Mouse (Mus musculus): ENCODE measurements at regions not wholly inside any gene's neighbourhood (a gene's known extent, or its start where the extent isn't known, plus 50 kb on each side); places are given as distances from the start of the nearest gene placed in this dataset.

DNA sequence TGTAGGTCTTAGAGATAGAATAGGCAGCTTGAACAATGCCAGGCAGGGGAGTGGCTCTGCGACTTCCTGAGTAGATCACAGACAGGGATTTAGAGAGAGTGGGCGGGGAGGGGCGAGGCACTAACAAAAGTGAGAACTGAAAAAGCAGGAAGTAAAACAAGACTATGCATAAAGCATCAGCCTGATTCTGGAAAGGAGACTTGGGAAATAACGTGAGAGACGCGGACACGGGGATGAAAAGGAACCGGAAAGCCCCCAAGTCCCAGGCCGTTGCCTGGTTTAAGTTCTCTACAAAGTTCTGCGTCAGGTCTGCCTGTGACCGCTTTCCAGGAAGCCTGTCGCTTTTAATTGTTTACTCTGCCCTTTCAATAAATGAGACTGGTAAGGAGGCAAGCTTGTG is 86.3 kb downstream of the D16Ertd472e start:
- intact Hi-C loops (cut with DNase I), result no loop called here
- peak; percentile 27 to 40 for DNase-seq

DNA sequence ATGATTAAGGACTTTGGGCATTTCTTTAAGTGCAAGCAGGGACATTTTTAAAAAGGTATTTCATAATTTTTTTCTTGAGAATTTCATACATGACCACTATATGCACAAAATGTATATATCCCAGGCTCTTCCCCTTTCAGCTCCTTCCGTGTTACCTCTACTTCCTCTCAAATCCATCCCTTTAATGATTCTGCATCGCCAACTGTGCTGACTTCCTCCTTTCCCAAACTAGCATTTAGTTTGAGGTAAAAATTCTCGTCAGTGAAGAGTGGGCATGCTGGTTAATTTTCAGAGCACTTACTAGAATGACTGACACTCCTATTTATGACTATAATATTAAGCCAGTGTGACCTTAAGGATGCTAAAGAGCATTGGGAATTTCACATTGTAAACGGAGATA is 86.9 kb downstream of the D16Ertd472e start:
- intact Hi-C loops (cut with DNase I), result no loop called here
- DNase-seq, result no peak

- intact Hi-C loops (cut with DNase I), result no loop called here
- DNase-seq, result no peak
Observed at GRCm38 (mm10) chr16:78486531-78486930, 90.0 kb downstream of the D16Ertd472e start.

- intact Hi-C loops (cut with DNase I), result no loop called here
- no peak for DNase-seq
Observed at GRCm38 (mm10) chr16:78484319-78484718, 92.2 kb downstream of the D16Ertd472e start.

- intact Hi-C loops (cut with DNase I), result no loop called here
- DNase-seq, result no peak
Observed at GRCm38 (mm10) chr16:78481571-78481970, 94.9 kb downstream of the D16Ertd472e start.

DNA sequence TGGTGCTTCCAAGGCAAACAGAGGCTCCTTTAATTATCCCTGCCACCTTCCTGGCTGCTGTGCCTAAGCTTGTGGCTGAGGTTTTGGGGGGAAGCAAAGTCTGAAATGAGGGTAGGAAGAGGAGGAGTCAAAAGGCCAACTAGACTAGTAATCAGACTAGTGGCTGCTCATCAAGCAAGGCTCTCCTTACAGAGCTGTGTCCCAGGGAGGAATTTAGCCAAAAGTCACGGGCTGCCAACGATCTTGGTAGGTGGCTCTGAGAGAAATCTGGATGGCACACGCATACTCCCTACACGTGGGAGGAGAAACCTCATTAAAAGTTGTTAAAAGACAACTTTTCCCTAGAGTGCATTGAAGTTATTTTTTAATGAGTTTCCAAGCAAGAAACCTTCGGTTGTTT is 95.4 kb downstream of the D16Ertd472e start:
- no peak for DNase-seq
- intact Hi-C loops (cut with DNase I), result no loop called here

DNA sequence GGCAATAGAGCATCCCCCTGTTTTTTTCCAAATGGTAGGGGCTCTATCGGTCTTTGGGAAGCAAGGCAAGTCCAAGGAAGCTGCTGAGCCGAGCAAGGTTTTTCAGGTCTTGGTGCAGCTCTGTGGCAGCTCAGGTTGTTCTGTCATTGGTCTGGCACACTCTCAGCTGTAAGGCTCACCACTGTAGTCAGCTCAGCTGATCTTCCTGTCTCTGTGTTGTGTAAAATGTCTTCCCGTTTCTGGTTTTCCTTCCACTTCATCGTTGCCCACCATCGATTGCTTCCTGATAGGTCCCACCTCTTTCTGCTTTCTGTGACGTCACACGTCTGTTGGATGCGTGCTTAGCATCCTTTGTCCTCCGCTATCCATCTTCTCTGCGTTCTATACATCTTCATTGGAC is 96.2 kb downstream of the D16Ertd472e start:
- no peak for DNase-seq
- intact Hi-C loops (cut with DNase I), result no loop called here

DNA sequence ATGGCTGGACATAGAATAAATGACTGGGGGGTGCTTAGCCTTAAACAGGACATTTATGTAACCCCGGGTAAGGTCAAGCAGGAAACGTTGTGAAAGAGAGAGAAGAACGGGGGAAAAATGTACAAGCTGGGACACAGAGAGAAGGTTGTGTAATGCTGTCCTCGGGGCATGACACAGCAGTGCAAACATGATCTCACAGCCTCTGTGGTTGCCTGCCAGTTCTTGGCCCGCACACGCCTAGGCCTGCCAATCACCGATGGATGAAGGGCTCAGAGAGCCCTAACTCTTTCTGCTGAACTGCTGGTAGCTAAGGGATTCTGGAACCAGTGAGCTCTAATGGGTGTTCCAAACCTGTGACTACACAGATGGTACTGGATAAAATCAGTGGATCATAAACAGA is 96.5 kb upstream of the Btg3 start:
- intact Hi-C loops (cut with DNase I), result no loop called here
- no peak for DNase-seq

DNA sequence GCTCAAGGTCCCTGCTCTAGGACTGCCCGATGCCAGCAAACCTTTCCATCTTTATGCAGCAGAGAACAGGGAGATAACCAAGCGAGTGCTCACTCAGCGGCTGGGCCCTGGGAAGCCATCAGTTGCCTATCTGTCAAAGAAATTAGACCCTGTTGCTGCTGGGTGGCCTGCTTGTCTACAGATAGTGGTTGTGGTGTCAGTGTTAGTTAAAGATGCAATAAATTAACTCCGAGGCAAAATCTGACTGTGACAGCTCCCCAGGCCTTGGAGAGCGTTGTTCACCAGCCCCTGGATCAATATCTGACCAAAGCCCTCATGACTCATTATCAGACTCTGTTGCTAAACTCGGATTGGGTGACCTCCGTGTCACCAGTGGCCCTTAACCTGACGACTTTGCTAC is 83.0 kb upstream of the Btg3 start:
- DNase-seq, result no peak
- intact Hi-C loops (cut with DNase I), result loop anchor here (10.0 kb wide), 1 partner anchor 115 kb away; the partner anchor contains the start of gene D16Ertd472e

- intact Hi-C loops (cut with DNase I), result loop anchor here (10.0 kb wide), 1 partner anchor 117 kb away; the partner anchor contains the start of gene D16Ertd472e
Observed at GRCm38 (mm10) chr16:78457731-78458151, 80.7 kb upstream of the Btg3 start.

DNA sequence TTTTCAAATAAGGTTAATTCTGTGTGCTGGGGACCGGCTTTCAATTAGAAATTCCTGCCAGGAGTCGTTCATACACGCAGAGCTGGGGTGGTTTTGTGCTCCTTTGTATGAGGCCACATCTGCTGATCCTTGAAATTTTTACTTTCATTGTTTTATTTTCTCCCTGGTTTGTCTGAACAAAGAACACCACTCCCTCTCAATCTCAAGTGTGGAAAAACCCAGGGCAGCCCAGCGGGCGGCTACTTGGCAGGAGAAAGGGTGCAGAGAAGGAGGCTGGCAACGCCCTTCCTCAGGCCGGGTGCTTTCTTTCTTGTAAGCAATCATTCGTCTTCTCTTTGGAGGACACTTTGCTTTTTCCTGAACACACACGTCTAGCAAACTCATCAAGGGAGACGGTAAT is 79.4 kb upstream of the Btg3 start:
- no peak for DNase-seq
- intact Hi-C loops (cut with DNase I), result loop anchor here (10.0 kb wide), 1 partner anchor 118 kb away; the partner anchor contains the start of gene D16Ertd472e

More at GRCm38 (mm10) chr16:78457731-78458151, 80.7 kb upstream of the Btg3 start:
- DNase-seq, result no peak

DNA sequence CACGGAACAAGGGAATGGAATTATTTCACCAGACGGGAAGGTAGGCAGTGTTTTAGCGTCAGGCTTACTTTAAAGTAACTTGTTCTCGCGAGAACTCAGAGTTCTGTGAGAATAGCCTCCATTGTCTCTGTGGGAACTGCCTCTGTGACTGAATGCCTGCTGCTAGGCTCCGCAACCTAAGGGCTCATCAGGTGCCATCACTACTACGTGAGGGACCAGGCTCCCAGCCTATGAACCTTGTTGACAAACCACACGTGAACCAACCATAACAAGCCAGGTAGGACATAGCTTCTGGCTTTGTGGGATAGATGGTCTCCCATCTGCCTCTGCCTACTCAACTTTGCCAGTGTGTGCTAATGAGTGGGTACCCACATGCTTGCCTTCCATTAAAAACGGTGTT is 77.5 kb upstream of the Btg3 start:
- intact Hi-C loops (cut with DNase I), result loop anchor here (5.0 to 10.0 kb wide), 3 partner anchors 120 to 498 kb away; partner anchors contain the start of gene D16Ertd472e

GRCm38 (mm10) chr16:78452303-78452702 is 75.3 kb upstream of the Btg3 start:
- DNase-seq, result peak; percentile 23 to 62
- intact Hi-C loops (cut with DNase I), result loop anchor here (2.0 to 10.0 kb wide), 5 partner anchors 122 to 500 kb away; partner anchors contain the start of gene D16Ertd472e

More for the DNA sequence above, 77.5 kb upstream of the Btg3 start:
- no peak for DNase-seq

DNA sequence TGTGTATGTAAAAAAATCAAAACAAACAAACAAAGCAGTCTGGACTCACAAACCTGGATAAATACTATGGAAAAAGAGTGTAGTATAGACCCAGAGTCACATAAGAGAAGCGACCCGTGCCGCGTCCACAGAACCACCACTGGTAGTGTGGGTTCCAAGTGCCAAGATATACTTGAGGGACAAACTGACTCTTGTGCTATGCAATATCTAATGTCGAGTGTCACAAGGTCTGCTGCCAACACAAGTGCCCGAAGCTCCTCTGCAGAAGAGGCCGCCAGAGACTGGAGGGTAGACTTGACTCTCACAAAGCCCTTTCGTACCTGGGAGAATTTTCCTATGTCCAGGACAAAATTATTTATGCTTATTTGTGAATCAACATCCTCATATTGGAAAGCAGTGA is 74.8 kb upstream of the Btg3 start:
- DNase-seq, result no peak
- intact Hi-C loops (cut with DNase I), result loop anchor here (2.0 to 10.0 kb wide), 5 partner anchors 123 to 501 kb away; partner anchors contain the start of gene D16Ertd472e

- peak; percentile 10 to 15 for DNase-seq
- intact Hi-C loops (cut with DNase I), result loop anchor here (5.0 to 10.0 kb wide), 3 partner anchors 124 to 501 kb away; partner anchors contain the start of gene D16Ertd472e
Observed at GRCm38 (mm10) chr16:78451251-78451650, 74.3 kb upstream of the Btg3 start.

- DNase-seq, result no peak
- intact Hi-C loops (cut with DNase I), result no loop called here
Observed at GRCm38 (mm10) chr16:78449231-78449630, 72.2 kb upstream of the Btg3 start.

- no peak for DNase-seq
- intact Hi-C loops (cut with DNase I), result no loop called here
Observed at GRCm38 (mm10) chr16:78443262-78443661, 66.3 kb upstream of the Btg3 start.

- intact Hi-C loops (cut with DNase I), result no loop called here
Observed at GRCm38 (mm10) chr16:78442830-78443229, 65.8 kb upstream of the Btg3 start.

GRCm38 (mm10) chr16:78441961-78442360 is 65.0 kb upstream of the Btg3 start:
- intact Hi-C loops (cut with DNase I), result no loop called here
- no peak for DNase-seq

More at GRCm38 (mm10) chr16:78442830-78443229, 65.8 kb upstream of the Btg3 start:
- DNase-seq, result no peak

DNA sequence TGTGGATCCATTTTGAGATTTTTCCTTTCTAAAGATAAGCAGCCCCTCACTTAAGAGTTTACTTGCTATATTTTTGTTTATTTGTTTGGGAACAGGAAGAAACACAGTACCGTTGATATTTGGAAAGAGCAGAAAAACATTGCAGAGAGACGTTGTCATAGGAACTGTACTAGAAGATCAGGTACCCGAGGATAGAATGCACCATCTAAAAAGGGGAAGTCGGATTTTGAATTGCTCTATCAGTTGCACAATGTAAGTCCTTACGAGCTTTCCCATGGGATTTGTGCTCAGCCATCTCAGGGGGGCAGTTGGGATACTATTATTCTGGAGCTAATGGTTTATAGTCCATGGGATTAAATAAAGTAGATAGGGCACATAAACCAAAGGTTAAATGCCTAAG is 58.7 kb upstream of the Btg3 start:
- intact Hi-C loops (cut with DNase I), result no loop called here
- no peak for DNase-seq

DNA sequence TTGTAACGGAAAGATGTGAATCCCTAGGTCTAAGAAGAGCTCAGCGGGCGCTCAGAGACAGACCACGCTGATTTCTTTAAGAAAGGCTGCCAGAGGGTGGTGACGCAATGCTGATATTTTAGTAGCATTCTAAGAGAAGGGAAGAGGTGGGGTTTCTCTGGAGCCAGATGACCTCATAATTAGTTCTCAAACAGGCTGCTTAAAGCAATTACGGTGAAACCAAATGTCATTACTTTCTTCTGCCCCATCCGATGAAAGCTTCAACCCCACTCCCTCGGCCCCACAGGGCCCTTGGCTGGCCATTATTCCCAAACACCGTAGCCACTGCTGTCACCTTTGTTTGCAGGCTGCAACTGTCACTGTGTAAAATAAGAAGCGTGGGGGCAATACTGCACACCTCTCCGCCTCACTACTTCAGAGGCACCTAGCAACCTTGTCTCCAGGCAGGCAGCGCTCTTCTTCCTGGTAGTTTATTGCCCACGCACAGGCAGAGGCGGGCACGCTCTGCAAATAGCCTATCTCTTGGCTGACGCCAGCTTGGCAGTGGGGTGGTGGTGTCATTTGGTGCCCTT is 50.6 kb upstream of the Btg3 start:
- intact Hi-C loops (cut with DNase I), result loop anchor here (5.0 kb wide), 1 partner anchor 50 kb away; the partner anchor contains the start of gene Btg3
- DNase-seq, result peak; percentile 41 to 42

Measured in heart, postnatal 14 days (tissue).